Mouse (Mus musculus): ENCODE measurements at regions not wholly inside any gene's neighbourhood (a gene's known extent, or its start where the extent isn't known, plus 50 kb on each side); places are given as distances from the start of the nearest gene placed in this dataset.
A peak's percentile ranks its signal among the peaks of the same experiment; 100 is the strongest.

DNA sequence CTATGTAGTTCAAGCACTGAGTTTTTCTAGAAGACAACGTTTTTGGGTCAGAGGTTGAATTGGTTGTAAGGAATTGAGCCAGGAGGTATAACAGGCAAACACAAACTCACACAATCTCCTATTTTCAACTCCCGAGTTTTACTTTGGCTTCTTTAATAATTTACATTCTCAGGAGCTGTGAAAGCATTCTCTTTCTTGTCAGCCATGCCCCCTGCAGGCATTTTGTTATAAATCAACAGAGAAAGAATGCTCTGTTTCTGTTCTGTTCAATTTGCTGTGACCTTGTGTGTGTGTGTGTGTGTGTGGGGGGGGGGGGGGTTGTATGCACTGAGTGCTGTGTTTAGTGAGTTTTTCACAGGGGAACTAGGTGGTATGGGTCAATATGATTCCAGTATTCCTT, 132.7 kb upstream of the Ndst4 start:
- no peak; the same call in 1 of the 2 replicates for TF ChIP-seq CTCF (IDR thresholded peaks at IDR 0.05; ENCODE audit: low read depth)
- 3% methylated on average over 2 of the region's 2 CpGs for WGBS

DNA sequence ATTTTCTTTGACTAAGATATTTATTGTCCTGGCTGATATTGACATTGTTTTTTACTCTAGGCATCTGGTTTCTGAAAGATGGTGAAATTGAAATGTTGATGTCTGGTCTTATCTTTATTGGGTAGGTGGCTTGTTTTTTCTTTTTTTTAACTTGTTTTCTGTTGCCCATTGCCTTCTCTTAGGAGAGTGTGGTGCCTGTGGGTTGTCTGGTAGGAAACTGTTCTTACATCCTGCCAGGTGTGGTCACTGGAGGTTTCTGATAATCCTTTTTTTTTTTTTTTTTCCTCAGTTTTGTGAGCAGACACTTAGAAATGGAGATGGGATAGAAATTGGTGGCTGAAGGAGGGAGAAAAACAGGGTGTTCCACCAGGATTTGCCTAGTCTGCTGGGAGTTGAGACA, 125.3 kb upstream of the Ndst4 start:
- no peaks in the 10 kb centered on the region for H3K4me1 ChIP-seq (replicated peaks; ENCODE audit: control insufficient read depth, insufficient read depth, low read length)
- no peak overlapping the region for H3K27ac ChIP-seq (ENCODE audit: low read depth, low read length)
- H3K27me3 ChIP-seq (replicated peaks; ENCODE audit: control insufficient read depth, insufficient read depth, low read length), result no peaks in the 10 kb centered on the region
- no peaks in the 10 kb centered on the region for H3K36me3 ChIP-seq (ENCODE audit: control insufficient read depth, insufficient read depth)
- no peak for TF ChIP-seq CTCF (IDR thresholded peaks at IDR 0.05; ENCODE audit: low read depth)
- ATAC-seq, result no peak
- H3K4me3 ChIP-seq (ENCODE audit: low read depth, low read length), result no peak overlapping the region
- H3K4me2 ChIP-seq (replicated peaks; ENCODE audit: low read depth), result no peak overlapping the region
- no peak overlapping the region for H3K9ac ChIP-seq (ENCODE audit: low read depth, low read length)
- H3K9me3 ChIP-seq (ENCODE audit: control insufficient read depth), result no peaks in the 10 kb centered on the region

More for the DNA sequence above, 132.7 kb upstream of the Ndst4 start:
- no peak for ATAC-seq
- Histone ChIP-seq H3K4me2 (replicated peaks; ENCODE audit: low read depth) (peak overlapping the region; percentile 17; the same call in 1 of the 2 replicates), H3K9ac (ENCODE audit: low read depth, low read length) (no peak overlapping the region), H3K27ac (ENCODE audit: low read depth, low read length) (no peak overlapping the region), H3K36me3 (ENCODE audit: control insufficient read depth, insufficient read depth) (no peaks in the 10 kb centered on the region), H3K4me3 (ENCODE audit: low read depth, low read length) (no peak overlapping the region), H3K9me3 (ENCODE audit: control insufficient read depth) (no peaks in the 10 kb centered on the region), H3K27me3 (replicated peaks; ENCODE audit: control insufficient read depth, insufficient read depth, low read length) (no peaks in the 10 kb centered on the region), H3K4me1 (replicated peaks; ENCODE audit: control insufficient read depth, insufficient read depth, low read length) (no peaks in the 10 kb centered on the region)

DNA sequence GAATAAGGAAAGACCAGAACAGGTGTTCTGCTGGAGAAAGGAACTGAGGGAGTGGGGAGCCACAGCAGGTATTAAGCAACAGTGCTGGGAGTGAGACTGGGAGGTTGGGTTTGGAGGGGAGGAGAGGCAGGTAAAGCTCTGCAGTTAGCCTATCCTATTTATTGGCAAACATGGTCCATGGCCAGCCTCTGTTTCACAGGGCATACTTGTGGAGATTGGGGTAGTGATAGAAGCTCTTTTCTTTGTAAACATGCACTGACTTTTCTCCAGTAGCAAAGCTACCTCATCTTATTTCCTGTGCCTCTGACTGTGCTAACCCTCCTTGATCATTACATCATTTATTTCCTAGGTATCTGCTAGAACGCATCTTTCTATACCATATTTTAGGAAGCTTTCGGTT, 124.9 kb upstream of the Ndst4 start:
- Histone ChIP-seq H3K4me1 (replicated peaks; ENCODE audit: control insufficient read depth, insufficient read depth, low read length) (no peaks in the 10 kb centered on the region), H3K36me3 (ENCODE audit: control insufficient read depth, insufficient read depth) (no peaks in the 10 kb centered on the region), H3K9ac (ENCODE audit: low read depth, low read length) (no peak overlapping the region), H3K4me3 (ENCODE audit: low read depth, low read length) (no peak overlapping the region), H3K27me3 (replicated peaks; ENCODE audit: control insufficient read depth, insufficient read depth, low read length) (no peaks in the 10 kb centered on the region), H3K4me2 (replicated peaks; ENCODE audit: low read depth) (no peak overlapping the region), H3K9me3 (ENCODE audit: control insufficient read depth) (no peaks in the 10 kb centered on the region), H3K27ac (ENCODE audit: low read depth, low read length) (no peak overlapping the region)
- ATAC-seq, result no peak
- no peak for TF ChIP-seq CTCF (IDR thresholded peaks at IDR 0.05; ENCODE audit: low read depth)
- WGBS, result 85% methylated on average over 2 of the region's 2 CpGs

DNA sequence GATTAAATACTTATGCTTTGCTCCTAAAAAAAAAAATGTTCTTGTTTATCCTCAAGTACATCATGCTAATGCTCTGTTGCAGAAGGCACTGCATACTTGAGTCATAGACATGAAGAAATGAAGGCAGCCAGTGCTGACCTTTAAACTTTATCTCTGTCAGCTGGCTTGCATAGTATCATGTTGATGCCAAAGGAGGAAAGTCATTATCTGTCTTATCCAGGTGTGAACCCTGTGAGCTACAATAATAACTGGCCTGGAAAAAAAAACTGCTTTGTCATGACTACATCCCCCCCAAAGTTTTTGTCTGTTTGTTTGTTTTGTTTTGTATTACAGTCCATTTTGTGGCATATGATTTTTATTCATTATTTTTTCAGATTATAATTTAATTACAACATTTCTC, 124.3 kb upstream of the Ndst4 start:
- Histone ChIP-seq H3K27me3 (replicated peaks; ENCODE audit: control insufficient read depth, insufficient read depth, low read length) (no peaks in the 10 kb centered on the region), H3K9ac (ENCODE audit: low read depth, low read length) (no peak overlapping the region), H3K9me3 (ENCODE audit: control insufficient read depth) (no peaks in the 10 kb centered on the region), H3K4me1 (replicated peaks; ENCODE audit: control insufficient read depth, insufficient read depth, low read length) (no peaks in the 10 kb centered on the region), H3K27ac (ENCODE audit: low read depth, low read length) (no peak overlapping the region), H3K4me2 (replicated peaks; ENCODE audit: low read depth) (no peak overlapping the region), H3K36me3 (ENCODE audit: control insufficient read depth, insufficient read depth) (no peaks in the 10 kb centered on the region), H3K4me3 (ENCODE audit: low read depth, low read length) (no peak overlapping the region)
- no peak for ATAC-seq
- TF ChIP-seq CTCF (IDR thresholded peaks at IDR 0.05; ENCODE audit: low read depth), result no peak

DNA sequence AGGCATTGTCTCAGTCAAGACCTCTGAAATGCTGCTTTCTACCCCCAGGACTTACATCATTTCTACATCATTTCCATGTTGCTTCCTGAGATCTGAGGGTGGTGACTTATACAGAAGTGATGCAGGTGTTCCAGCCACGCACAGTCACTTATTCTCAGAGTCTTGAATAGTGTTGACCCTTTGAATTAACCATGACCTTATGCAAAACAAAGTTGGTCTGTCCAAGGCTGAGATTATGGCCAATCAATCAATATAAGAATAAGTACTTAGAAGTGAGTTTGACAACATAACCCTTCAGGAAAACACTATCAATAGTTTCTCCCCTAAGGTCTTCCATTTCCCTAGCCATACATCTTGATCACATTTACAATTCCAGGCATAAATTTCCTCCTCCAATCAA, 115.3 kb upstream of the Ndst4 start:
- Histone ChIP-seq H3K27ac (ENCODE audit: low read depth, low read length) (no peak overlapping the region), H3K9ac (ENCODE audit: low read depth, low read length) (no peak overlapping the region), H3K36me3 (ENCODE audit: control insufficient read depth, insufficient read depth) (no peaks in the 10 kb centered on the region), H3K4me1 (replicated peaks; ENCODE audit: control insufficient read depth, insufficient read depth, low read length) (no peaks in the 10 kb centered on the region), H3K27me3 (replicated peaks; ENCODE audit: control insufficient read depth, insufficient read depth, low read length) (no peaks in the 10 kb centered on the region), H3K4me3 (ENCODE audit: low read depth, low read length) (no peak overlapping the region), H3K9me3 (ENCODE audit: control insufficient read depth) (no peaks in the 10 kb centered on the region), H3K4me2 (replicated peaks; ENCODE audit: low read depth) (no peak overlapping the region)
- no peak for TF ChIP-seq CTCF (IDR thresholded peaks at IDR 0.05; ENCODE audit: low read depth)
- 78% methylated on average over 1 of the region's 1 CpGs for WGBS
- no peak for ATAC-seq

DNA sequence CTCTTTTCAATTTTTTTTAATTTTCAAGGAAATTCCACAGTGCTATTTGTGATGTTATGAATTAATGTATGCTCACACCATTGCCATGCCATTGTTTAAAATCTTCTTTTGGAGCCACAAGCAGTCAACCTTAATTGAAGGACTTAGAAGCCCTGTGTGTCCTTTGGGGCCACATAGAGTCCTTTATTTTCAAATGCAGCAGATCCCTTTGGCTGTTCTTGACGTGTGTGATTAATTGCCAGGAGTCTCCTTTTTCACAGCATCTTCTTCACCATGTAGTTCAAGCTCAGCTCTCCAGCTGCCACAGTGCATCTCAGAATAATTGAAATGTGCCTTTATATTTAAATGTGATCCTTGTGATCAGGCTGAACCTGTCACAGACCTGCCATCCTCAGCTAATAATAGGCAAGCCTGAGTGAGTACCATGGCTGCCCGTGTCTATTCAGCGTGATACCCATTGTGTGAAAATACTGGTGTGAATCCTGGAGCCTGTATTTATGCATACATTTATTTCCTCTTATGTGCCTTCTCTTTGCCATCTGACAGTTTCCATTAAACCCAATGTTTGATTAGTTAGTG, 114.4 kb upstream of the Ndst4 start:
- H3K9me3 ChIP-seq (ENCODE audit: control insufficient read depth), result no peaks in the 10 kb centered on the region
- 78% methylated on average over 3 of the region's 3 CpGs for WGBS
- no peak for TF ChIP-seq CTCF (IDR thresholded peaks at IDR 0.05; ENCODE audit: low read depth)
- H3K36me3 ChIP-seq (ENCODE audit: control insufficient read depth, insufficient read depth), result no peaks in the 10 kb centered on the region
- H3K9ac ChIP-seq (ENCODE audit: low read depth, low read length), result no peak overlapping the region
- no peak overlapping the region for H3K4me3 ChIP-seq (ENCODE audit: low read depth, low read length)
- H3K27ac ChIP-seq (ENCODE audit: low read depth, low read length), result no peak overlapping the region
- no peaks in the 10 kb centered on the region for H3K4me1 ChIP-seq (replicated peaks; ENCODE audit: control insufficient read depth, insufficient read depth, low read length)
- no peak overlapping the region for H3K4me2 ChIP-seq (replicated peaks; ENCODE audit: low read depth)
- no peaks in the 10 kb centered on the region for H3K27me3 ChIP-seq (replicated peaks; ENCODE audit: control insufficient read depth, insufficient read depth, low read length)
- ATAC-seq, result no peak

DNA sequence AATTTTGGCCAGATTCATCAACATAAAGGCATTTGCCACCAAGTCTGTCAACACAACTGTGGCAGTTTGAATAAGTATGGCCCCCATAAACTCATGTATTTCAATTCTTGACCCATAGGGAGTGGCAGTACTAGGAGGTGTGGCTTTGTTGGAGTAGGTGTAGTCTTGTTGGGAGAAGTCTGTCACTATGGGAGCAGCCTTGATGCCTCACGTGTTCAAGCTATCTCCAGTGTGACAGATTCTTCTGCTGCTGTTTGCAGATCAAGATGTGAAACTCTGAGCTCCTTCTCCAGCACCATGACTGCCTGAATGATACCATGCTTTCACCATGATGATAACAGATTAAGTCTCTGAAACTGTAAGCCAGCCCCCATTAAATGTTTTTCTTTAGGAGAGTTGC, 97.2 kb upstream of the Ndst4 start:
- H3K36me3 ChIP-seq (ENCODE audit: control insufficient read depth, insufficient read depth), result no peaks in the 10 kb centered on the region
- H3K4me2 ChIP-seq (replicated peaks; ENCODE audit: low read depth), result no peak overlapping the region
- no peak for TF ChIP-seq CTCF (IDR thresholded peaks at IDR 0.05; ENCODE audit: low read depth)
- no peak overlapping the region for H3K27ac ChIP-seq (ENCODE audit: low read depth, low read length)
- ATAC-seq, result no peak
- H3K9me3 ChIP-seq (ENCODE audit: control insufficient read depth), result no peaks in the 10 kb centered on the region
- no peaks in the 10 kb centered on the region for H3K27me3 ChIP-seq (replicated peaks; ENCODE audit: control insufficient read depth, insufficient read depth, low read length)
- H3K9ac ChIP-seq (ENCODE audit: low read depth, low read length), result no peak overlapping the region
- H3K4me1 ChIP-seq (replicated peaks; ENCODE audit: control insufficient read depth, insufficient read depth, low read length), result no peaks in the 10 kb centered on the region
- H3K4me3 ChIP-seq (ENCODE audit: low read depth, low read length), result no peak overlapping the region
- WGBS, result 44% methylated on average over 1 of the region's 1 CpGs

All from intestine, postnatal 0 days (tissue).